Mouse (Mus musculus) stomach, postnatal 0 days (tissue): Measurements from ENCODE around the gene Mfsd13b. TPM values are rescaled to one million over a fixed set of nuclear protein-coding genes. Genes with fewer than 3 reads are reported as not detected.
"Not testable (repeated sequence)": the region's sequence is repeated elsewhere in the genome, so short reads cannot be mapped to it uniquely, and the experiment has no call there.

ENCODE experiments used
- ATAC-seq: fragments of 200-750 bp; cut with Nextera tagmentation; 2 replicates; pipeline ENCODE4 v1.8.0; 2017; ENCODE audit not compliant: low FRiP score, low TSS enrichment
- DNase-seq: peaks from one replicate; pipeline ENCODE4 v3.0.0-alpha.2; 2016; ENCODE audit warnings: low spot score
- H3K27ac ChIP-seq: fragments of 300-500 bp; sonication (generic); replicated peaks from 2 replicates; pipeline ENCODE4 v1.5.1; 2014; ENCODE audit warnings: mild to moderate bottlenecking, control low read depth
- H3K27me3 ChIP-seq: fragments of 300-500 bp; sonication (generic); 2 replicates; pipeline ENCODE4 v1.6.1; 2014; ENCODE audit warnings: low read length; ENCODE audit not compliant: control insufficient read depth, insufficient read depth
- H3K36me3 ChIP-seq: fragments of 300-500 bp; sonication (generic); 2 replicates; pipeline ENCODE4 v1.6.1; 2014; ENCODE audit warnings: low read length, mixed read lengths; ENCODE audit not compliant: control insufficient read depth, insufficient read depth
- H3K4me1 ChIP-seq: fragments of 300-500 bp; sonication (generic); replicated peaks from 2 replicates; pipeline ENCODE4 v1.6.1; 2014; ENCODE audit warnings: antibody characterized with exemption; ENCODE audit not compliant: control insufficient read depth, insufficient read depth
- H3K4me2 ChIP-seq: fragments of 300-500 bp; sonication (generic); replicated peaks from 2 replicates; pipeline ENCODE4 v1.6.1; 2014; ENCODE audit warnings: low read depth, mild to moderate bottlenecking, control low read depth, moderate library complexity
- H3K4me3 ChIP-seq: fragments of 300-500 bp; sonication (generic); 2 replicates; pipeline ENCODE4 v1.5.1; 2014; ENCODE audit warnings: low read depth, low read length, control low read depth
- H3K9ac ChIP-seq: fragments of 300-500 bp; sonication (generic); 2 replicates; pipeline ENCODE4 v1.6.1; 2014; ENCODE audit warnings: mild to moderate bottlenecking, low read length, control low read depth, mixed read lengths
- H3K9me3 ChIP-seq: fragments of 300-500 bp; sonication (generic); 2 replicates; pipeline ENCODE4 v1.6.1; 2016; ENCODE audit warnings: low read length; ENCODE audit not compliant: control insufficient read depth
- CTCF ChIP-seq: IDR thresholded peaks from 2 replicates; pipeline ENCODE4 v1.5.1; 2016; ENCODE audit warnings: antibody characterized with exemption, low read depth, mild to moderate bottlenecking, moderate library complexity
- EP300 ChIP-seq: optimal IDR thresholded peaks from 2 replicates; pipeline ENCODE3; 2016; ENCODE audit warnings: antibody characterized with exemption
- WGBS: fragments of 180-500 bp; shearing (Covaris S2); extraction: QIAGEN DNeasy Blood & Tissue Kit; methylation state at CpG from one replicate; pipeline ENCODE4 v1.1.7; 2014; 5-methylcytosine and 5-hydroxymethylcytosine counted together
- polyA plus RNA-seq: library from polyadenylated mRNA; unstranded; fragments of >200 nt; fragmentation: Nextera tagmentation; extraction: Ambion mirVana; gene quantifications from 2 replicates; pipeline ENCODE4 v1.2.1, GENCODE M21; 2015

Gene Mfsd13b
- polyA plus RNA-seq, 1 experiment from 2014 or later, result 0.19 TPM

DNA sequence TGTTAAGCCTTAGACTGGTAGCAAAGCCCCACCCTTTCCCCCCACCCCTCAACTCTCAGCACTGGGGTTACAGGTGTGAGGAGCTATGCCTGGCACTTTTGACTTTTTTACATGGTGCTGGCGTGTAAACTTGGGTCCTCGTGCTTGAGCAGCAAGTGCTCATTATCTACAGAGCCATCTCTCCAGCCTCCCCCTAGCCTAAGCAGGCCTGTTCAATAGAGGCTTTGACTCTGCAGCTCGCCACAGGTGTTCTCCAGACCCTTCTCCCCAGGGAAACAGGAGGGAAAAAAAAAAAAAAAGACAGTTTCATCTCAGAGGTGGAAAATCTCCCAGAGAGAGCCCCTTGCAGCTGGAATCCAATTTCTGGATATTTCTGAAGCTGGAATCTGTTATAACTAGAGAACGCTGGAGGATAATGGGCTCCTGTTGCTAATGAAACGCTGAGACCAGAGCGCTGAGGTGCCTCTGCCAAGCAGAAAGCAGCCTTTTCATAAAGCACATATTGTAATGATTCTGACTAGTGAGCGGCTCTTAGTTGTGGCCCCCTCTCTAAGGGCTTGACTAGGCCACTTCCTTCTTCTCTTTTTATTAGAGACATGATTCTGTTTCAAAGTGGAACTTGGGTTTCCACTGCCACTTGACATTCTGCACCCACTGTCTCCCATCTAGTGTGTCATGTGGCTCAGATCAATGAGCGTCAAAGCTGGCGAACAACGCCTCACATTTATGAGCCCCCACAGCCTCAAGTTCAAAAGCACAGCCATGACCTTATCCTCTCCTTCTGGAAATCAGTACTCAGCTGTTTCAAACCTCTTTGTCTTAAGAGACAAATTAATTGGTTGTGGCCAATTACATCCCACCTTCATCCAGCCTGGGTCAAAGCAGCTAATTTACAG, 29.7 kb downstream of the Mfsd13b start:
- 72% methylated on average over 10 of the region's 10 CpGs for WGBS
- Histone ChIP-seq H3K9me3 (no peaks in the 10 kb centered on the region), H3K27me3 (no peaks in the 10 kb centered on the region), H3K4me2 (no peak overlapping the region), H3K9ac (no peak overlapping the region), H3K36me3 (no peaks in the 10 kb centered on the region), H3K4me3 (no peak overlapping the region), H3K4me1 (no peaks in the 10 kb centered on the region), H3K27ac (no peak overlapping the region)
- ATAC-seq (no peak), DNase-seq (no peak)
- TF ChIP-seq CTCF (no peak), EP300 (no peak)

DNA sequence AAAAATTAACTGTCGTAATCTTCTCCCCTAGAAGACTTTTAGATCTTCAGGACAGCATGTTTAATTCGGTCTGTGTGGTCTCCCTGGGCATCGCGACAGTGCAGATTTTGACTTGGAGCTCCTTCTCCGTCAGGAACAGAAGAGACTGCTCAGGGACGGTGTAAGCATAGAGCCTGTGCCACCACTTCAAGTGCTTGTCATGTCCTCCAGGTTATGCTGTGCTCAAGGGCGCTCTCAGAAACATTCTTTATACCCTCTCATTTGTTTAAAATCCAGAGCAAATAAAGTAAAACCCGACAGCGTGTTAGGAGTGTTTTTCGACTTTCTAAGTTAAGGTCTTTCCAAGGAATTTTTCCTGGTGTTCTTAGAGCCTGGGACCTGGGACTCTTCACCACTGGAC, 32.2 kb downstream of the Mfsd13b start:
- Histone ChIP-seq H3K27me3 (no peaks in the 10 kb centered on the region), H3K9ac (no peak overlapping the region), H3K9me3 (no peaks in the 10 kb centered on the region), H3K36me3 (no peaks in the 10 kb centered on the region), H3K4me3 (no peak overlapping the region), H3K27ac (no peak overlapping the region), H3K4me1 (no peaks in the 10 kb centered on the region), H3K4me2 (no peak overlapping the region)
- no peak for TF ChIP-seq CTCF
- TF ChIP-seq EP300, result no peak
- no peak for ATAC-seq
- DNase-seq, result no peak
- WGBS, result 66% methylated on average over 10 of the region's 10 CpGs

DNA sequence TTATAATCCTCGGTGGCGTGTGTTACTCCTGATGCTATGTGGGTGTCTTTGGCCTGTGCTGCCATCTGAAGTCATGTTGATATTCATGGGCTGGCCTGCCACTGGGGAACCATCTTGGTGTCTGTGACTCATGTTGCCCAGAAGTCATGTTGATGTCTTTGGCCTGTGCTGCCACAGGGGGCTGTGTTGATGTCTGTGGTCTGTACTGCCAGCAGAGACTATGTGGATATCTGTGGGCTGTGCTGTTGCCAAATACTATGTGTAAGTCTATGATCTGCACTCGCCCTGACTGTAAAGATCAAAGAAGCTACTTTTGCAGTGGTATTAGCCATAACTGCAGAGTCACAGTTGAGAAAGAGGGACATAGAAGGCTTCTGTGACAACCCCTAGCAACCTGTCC, 36.5 kb downstream of the Mfsd13b start:
- Histone ChIP-seq H3K4me1 (no peaks in the 10 kb centered on the region), H3K27ac (no peak overlapping the region), H3K4me3 (no peak overlapping the region), H3K9ac (no peak overlapping the region), H3K27me3 (no peaks in the 10 kb centered on the region), H3K4me2 (no peak overlapping the region), H3K9me3 (no peaks in the 10 kb centered on the region), H3K36me3 (no peaks in the 10 kb centered on the region)
- DNase-seq (no peak), ATAC-seq (no peak)
- WGBS, result 83% methylated on average over 3 of the region's 3 CpGs
- TF ChIP-seq CTCF (no peak), EP300 (no peak)

DNA sequence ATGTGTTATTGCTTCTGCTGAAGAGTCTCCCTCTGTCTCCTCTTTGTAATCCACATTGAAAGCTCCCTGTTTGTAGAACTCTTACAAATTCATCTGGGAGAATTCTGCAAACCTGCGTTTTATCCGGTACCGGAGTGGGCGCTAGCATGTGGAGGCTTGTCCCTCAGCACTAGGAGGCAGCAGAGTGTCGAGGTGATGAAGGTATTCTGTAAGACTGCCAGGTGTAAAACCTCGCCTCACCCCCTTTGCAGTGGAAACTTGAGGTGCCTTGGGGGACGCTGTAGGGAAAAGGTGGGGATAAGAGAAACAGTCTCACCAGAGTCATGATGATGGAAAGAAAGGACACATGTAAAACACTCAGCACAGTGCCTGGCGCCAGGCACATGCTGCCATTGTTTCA, 38.0 kb downstream of the Mfsd13b start:
- 24% methylated on average over 8 of the region's 8 CpGs for WGBS
- ATAC-seq, result no peak

DNA sequence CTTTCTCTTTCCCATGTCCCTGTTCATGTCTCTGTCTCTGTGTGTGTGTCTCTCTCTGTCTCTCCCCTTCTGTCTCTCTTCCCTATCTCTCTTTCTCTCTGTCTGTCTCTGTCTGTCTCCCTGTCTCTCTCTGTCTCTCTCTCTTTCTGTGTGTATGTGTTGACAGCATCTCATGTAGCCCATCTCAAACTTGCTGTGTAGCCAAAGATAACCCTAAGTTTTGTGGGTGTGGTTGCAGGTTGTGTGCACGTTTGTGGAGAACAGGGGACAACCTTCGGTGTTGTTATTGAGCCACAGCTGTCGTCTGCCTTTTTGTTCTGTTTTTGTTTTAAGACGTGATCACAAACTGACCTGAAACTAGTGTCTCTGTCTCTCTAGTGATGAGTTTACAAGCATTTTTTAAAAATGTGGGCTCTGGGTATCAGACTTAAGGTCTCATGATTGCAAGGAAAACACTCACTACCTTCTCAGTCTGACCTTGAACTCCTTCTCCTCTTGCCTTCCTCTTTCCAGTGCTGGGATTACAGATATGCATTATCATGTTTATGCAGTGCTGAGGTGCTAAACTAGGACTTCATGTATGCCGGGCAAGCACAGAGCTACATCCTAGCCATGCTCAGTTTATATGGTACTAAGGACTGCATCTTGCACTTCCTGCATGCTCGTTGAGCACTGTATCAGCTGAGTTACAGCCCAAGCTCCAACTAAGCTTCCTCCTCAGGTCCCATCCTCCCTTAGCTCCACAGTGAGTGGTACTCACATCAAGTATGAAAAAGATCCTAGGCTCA, 43.1 kb downstream of the Mfsd13b start:
- Histone ChIP-seq H3K27ac (no peak overlapping the region), H3K4me1 (no peaks in the 10 kb centered on the region), H3K27me3 (no peaks in the 10 kb centered on the region), H3K9ac (no peak overlapping the region), H3K9me3 (no peaks in the 10 kb centered on the region), H3K4me2 (no peak overlapping the region), H3K4me3 (no peak overlapping the region), H3K36me3 (no peaks in the 10 kb centered on the region)
- DNase-seq (no peak), ATAC-seq (no peak)
- WGBS, result 68% methylated on average over 6 of the region's 6 CpGs
- TF ChIP-seq CTCF (no peak), EP300 (no peak)

More for the DNA sequence above, 38.0 kb downstream of the Mfsd13b start:
- no peak overlapping the region for H3K9ac ChIP-seq
- DNase-seq, result peak; percentile 35
- no peaks in the 10 kb centered on the region for H3K4me1 ChIP-seq
- H3K36me3 ChIP-seq, result no peaks in the 10 kb centered on the region
- no peak overlapping the region for H3K4me2 ChIP-seq
- no peak overlapping the region for H3K27ac ChIP-seq
- H3K27me3 ChIP-seq, result no peaks in the 10 kb centered on the region
- H3K9me3 ChIP-seq, result no peaks in the 10 kb centered on the region
- no peak overlapping the region for H3K4me3 ChIP-seq
- no peak for TF ChIP-seq EP300
- peak; percentile 70 for TF ChIP-seq CTCF

DNA sequence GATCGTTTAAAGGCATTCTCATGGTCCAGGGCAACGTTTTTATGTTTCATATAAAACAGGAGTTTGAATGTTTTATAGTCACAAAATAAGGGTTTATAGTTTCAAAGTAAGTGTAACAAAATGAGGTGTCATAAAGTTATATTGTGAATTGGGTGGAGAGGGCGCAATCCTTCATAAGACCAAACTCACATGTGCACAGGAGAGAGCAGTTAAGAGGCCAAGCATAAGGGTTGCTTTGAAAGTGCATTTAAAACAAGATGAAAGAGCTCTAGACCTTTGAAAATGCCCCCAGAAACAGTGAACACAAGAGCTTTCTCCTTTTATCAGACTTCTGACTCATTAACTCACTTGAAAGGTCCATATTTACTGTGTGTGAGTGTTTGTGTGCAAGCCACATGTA, 44.0 kb downstream of the Mfsd13b start:
- TF ChIP-seq EP300 (no peak), CTCF (no peak)
- H3K4me1 ChIP-seq, result no peaks in the 10 kb centered on the region
- H3K9me3 ChIP-seq, result no peaks in the 10 kb centered on the region
- no peak for ATAC-seq
- no peaks in the 10 kb centered on the region for H3K36me3 ChIP-seq
- H3K27ac ChIP-seq, result no peak overlapping the region
- H3K4me2 ChIP-seq, result no peak overlapping the region
- no peak for DNase-seq
- H3K4me3 ChIP-seq, result no peak overlapping the region
- 48% methylated on average over 3 of the region's 3 CpGs for WGBS
- no peaks in the 10 kb centered on the region for H3K27me3 ChIP-seq
- H3K9ac ChIP-seq, result no peak overlapping the region

DNA sequence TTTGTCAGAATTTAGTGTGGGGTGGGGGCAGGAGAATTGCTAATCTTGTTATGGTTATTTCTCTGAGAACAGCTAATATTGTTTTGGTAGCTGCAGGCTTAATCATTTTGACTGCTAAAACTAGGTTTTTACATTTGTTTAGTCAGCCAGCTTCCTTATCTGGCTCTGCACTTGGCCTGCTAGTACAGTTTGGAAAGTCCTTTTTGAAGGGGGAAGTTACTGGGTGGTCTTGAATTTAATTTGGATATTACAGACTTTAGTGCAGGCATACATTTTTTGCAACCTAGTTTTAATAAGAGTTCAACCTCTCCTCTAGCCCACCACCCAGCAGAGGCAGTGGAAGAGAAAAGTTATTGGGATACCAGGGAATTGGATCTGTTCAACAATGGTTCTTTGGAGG, 47.6 kb downstream of the Mfsd13b start:
- not testable (repeated sequence) for H3K9ac ChIP-seq, H3K9me3 ChIP-seq, H3K36me3 ChIP-seq, H3K4me1 ChIP-seq, H3K27ac ChIP-seq, ATAC-seq, H3K27me3 ChIP-seq, DNase-seq, H3K4me3 ChIP-seq, H3K4me2 ChIP-seq
